Mouse (Mus musculus) lung, adult 18-20 months (tissue): ENCODE measurements around the gene Capn12.

Experiments used
- DNase-seq, 2 experiments: peaks; one replicate each; pipeline ENCODE4 v3.0.0; 2022; ENCODE audit warnings: mixed read lengths in 2 of 2

Capn12 gene

DNA sequence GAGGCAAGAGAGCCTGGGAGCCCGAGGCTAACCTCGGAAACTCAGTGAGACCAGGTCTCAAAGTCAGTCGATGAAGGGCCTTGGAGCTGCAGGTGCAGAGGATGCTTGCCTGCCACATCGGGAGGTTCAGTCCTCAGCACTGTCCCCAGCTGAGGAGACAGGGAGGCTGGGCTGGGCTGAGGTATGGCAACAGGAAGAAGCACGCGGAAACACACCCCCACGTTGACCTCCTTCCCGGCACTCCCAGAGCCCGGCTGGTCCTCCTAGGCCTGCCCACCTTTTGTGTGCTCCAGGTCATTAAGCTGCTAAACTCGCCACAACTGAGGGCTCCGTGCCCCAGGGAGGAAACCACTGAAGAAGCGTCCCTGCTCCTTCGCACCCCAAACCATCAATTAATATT, at the start of gene Capn12:
Gene Capn12, plus strand, starts transcription at position 224 of the 400 bp plus-strand sequence.
- no peak for DNase-seq

DNA sequence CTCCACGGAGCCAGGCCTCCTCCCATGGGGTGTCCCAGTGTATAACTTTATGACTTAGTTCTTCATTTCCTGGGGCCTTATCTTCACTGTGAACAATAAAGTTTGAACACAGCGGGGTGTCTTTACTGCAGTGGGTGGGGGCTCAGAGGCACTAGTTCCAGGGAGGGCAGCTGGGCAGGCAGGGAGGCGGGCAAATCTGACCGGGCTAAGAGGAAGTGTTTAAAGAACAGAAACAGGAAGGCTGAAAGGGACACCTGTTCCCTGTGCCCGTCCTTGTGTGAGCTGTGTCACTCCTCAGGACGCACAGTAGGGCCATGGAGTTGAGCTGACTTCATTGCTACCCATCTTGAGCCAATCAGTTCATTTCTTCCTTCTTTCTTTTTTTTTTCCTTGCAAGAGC, 49.1 kb upstream of the Capn12 start:
- DNase-seq: no peak

DNA sequence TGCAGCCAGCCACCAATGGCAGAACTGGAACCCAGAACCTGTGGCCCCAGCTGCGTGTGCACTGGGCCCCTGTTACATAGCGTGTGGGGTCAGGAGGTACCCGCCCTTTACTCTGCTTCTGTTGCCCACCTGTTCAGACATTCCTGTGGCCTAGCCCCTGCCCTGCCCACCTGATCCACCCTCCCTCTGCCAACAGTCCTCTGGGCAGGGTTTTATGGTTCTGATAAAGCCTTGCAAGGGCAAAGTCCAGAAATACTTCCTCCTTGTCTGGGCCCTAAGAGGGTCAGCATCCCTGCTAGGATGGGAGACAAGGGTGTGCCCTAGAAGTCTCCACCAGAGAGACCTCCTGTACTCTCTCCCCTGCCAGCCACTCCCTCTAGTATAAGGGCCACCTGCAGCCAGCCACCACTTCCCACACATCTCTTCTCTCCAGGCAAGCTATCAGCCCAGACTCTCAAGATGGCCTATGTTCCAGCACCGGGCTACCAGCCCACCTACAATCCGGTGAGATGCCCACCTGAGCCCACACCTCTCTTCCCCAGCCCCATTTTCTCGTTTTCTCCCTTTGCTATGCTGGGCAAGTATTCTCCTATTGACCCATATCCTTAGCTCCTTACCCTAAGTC, 47.4 kb upstream of the Capn12 start, which contains the start of gene Lgals4:
Gene Lgals4, plus strand, starts transcription at position 132 of the 625 bp plus-strand sequence.
- no peak for DNase-seq

DNA sequence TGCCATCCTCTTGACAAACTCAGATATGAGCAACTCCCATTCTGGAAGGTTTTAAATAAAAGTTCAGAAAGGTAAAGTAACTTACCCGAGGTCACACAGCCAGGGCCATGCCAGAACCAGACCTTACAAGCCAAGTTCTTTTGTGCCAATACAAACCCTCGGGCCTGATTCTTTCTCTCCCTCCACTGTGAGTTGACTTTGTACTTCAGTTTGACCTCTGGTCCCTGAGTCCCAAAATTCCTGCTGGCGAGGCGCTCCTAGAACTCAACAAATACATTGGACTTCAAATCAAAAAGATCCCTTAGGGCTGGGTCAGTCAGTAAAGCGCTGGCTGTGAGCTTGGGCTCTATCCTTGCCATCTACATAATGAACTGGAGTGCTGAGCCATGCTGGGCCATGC, 44.3 kb upstream of the Capn12 start:
- no peak for DNase-seq

DNA sequence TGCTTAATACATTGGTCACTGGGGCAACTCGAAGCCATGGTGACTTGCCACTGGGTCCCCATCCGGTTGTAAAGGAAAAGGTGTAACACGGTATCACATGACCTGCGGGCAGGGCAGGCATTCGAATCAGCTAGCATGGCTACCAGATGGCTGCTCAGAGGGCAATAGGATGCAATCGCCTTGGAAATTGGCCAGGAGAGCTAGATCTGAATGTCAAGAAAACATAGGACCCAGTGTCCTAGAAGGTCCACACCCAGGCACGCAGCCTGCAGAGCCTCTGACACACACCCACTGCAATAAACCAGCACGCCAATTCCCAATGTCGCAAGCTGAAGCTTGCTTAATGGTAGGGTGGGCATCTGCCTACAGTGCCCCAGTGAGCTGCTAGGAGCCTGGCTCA, 42.9 kb upstream of the Capn12 start:
- peak; percentile 44 to 59 for DNase-seq

DNA sequence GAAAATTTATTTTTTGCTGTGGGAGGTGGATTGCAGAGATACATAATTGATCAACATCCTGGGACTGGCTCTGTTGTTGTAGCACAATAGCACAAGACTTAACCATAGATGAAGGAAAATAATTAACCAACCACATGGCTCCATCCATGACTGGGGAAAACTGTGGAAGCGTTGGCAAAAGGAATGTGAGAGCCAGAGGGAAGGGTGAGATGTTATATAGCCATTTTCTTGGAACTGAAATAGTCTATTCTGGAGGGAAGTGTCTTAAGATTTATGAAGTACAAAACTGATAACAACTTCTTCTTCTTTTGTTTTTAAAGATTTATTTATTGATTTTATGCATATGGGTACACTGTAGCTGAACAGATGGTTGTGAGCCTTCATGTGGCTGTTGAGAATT, 33.9 kb upstream of the Capn12 start:
- DNase-seq: no peak

DNA sequence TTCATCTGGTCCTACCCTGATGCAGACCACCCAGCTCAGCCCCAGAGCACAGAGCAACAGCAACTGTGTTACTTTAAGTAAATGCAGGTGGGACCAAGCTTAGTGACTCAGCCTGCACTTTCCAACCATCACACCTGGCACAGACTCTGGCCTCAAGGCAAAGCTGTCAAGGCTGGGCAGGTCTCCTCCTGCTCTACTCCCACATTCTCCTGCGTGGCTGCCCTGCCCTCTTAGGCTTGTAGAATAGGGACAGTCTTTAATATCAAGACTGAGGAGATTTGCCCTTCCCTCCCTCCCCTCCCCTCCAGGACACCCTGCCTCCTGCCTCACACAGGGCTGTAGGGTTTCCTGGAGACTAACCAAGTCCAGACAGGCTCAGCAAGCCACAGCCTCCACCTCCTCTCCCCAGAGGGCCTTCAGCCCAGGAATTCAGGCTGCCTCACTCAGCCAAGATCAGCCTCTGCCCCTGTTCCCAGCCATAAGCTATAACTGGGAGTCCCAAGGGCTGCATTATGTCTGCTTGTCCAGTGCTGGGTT, 31.5 kb upstream of the Capn12 start:
- no peak for DNase-seq

DNA sequence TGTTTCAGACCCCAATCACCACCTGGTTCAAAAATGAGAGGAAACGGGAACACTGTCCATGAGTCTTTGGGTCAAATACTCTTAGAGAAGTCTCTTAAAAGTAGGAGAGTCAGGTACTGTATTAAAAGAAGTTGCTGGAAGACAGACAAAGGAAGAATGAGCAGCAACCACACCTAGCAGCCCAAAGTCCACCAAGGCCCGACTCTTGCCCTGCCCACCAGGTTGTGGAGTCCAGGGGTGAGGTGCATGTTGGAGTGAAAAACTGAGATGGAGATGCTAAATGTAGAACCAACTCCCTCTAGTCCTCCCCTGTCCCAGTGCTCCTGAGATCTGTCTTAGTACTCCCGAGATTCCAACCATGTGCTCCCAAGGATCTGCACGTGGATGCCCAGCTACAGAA, 30.6 kb upstream of the Capn12 start:
- DNase-seq: no peak

DNA sequence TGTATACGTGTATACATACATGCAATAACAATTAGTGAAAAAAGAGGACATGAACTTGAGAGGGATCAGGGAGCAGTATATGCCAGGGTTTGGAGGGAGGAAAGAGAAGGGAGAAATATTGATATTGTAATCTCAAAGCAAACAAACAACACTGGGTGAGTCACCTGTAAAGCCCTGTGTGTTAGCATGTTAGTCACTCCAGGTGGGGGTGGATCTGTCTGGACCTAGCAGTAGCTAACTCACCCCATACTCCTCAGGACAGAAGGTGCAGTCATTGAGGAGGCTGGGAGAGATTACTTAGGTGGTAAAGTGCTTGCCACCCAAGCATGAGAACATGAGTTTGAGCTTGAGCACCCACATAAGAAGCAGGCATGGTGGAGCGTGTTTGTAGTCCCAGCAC, 21.3 kb upstream of the Capn12 start:
- no peak for DNase-seq

DNA sequence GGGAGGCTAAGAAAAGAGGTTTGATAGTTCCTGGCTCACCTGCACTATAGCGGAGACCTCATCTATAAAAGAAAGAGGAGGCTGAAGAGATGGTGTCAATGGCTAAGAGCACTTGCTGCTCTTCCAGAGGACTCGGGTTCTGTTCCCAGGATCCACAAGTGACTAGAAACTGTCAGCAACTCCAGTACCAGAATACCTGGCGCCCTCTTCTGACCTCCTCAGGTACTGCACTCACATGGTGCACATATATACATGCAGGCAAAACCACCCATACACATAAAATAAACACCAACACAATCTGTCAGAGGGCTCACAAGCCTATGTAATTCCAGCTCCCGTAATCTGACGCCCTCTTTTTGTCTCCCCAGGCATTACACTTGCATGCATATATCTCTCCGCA, 20.3 kb upstream of the Capn12 start:
- no peak for DNase-seq

DNA sequence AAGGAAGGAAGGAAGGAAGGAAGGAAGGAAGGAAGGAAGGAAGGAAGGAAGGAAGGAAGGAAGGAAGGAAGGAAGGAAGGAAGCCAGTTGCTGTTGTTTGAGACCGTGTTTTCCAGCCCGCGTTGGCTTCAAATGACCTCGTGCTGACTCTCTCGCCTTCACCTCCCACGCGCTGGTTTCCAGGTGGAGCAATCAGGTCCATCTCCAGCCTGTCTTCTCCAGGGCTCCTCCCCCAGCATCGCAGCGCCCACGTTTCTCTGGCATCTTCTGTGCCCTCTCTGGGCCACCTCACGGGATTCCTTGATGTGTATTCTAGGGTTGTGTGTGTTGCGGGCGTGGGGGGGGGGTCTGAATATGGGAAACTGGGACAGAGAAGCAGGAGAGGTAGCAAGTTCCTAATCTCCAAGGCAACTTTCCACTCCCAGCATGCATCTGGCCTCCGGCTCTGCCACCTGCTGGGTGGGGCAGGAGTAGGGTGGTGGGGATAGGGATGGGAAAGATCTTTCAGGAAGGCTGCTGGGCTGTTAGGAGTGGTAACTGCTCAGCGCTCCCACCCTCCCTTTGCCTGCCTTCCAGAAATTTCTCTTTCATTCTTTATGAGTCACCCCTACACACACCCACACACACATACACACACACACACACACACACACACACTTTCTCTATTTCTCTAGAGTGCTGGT, 18.3 kb upstream of the Capn12 start:
- no peak for DNase-seq

DNA sequence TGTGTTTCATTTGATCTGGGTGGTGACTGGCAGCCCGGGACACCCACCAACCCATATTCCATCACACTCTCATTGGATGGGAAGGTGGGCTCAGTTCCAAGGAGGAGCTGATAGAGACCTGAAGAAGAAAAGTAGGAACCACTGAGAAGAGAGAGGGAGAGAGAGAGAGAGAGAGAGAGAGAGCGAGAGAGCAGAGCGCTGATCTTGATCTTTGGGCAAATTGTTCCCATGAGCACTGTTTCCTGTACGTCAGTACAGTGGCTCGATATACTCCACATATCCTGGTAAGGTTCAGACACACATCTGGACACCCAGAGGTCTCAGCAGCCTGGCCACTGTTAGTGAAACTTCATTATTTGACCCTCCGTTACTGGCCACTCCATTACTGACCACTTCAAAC, 17.7 kb upstream of the Capn12 start, which contains the start of gene Lgals7:
Gene Lgals7, plus strand, starts transcription at position 314 of the 400 bp plus-strand sequence.
- no peak for DNase-seq

DNA sequence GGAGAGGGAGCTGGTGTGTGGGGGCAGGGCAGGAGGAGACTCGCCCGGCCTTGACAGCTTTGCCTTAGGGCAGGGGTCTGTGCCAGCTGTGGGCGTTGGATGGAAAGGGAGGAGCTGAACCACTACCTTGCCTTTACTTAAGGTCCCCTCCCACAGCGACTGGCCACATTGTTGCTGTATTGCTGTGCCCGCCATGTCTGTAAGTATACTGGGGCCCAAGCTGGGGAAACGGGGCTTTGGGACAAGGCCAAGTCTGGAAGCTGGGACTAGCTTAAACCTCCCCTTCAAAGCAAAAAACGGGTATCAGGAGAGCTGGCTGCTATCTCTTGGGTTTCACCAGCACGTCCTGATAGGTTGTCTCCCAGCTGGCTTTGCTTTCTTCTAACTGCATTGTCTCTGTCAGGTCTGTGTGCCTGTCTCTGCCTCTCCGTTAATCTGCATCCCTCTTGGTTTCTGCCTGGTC, 16.9 kb upstream of the Capn12 start:
- DNase-seq: no peak

DNA sequence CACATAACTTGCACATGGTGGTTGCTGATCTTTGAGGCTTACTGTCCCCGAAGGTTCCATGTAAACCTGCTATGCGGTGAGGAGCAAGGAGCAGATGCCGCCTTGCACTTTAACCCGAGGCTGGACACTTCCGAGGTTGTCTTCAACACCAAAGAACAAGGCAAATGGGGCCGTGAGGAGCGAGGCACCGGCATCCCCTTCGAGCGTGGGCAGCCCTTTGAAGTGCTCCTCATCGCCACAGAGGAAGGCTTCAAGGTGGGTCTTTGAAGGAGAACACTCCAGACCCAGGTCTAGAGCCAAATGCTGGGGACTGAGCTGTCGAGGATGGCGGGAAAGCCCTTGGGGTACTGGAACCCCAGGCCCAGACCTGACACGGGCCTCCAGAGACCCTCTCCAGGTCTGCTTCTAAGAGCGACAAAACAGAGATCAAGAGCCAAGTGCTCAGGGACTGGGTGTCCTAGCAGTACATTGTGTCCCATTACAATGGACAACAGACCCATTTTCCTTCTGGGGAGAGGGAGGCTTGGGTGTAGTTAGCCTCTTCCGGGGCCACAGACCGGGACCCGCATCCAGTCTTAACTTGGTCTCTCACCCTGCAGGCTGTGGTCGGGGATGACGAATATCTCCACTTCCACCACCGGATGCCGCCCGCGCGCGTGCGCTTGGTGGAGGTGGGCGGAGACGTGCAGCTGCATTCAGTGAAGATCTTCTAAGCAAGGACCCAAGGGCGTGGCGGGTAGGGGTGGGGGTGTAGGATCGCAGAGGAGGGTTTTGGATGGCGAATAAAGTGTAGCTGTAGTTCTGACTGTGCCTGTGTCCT, 15.5 kb upstream of the Capn12 start:
- DNase-seq: peak; percentile 88 to 92

DNA sequence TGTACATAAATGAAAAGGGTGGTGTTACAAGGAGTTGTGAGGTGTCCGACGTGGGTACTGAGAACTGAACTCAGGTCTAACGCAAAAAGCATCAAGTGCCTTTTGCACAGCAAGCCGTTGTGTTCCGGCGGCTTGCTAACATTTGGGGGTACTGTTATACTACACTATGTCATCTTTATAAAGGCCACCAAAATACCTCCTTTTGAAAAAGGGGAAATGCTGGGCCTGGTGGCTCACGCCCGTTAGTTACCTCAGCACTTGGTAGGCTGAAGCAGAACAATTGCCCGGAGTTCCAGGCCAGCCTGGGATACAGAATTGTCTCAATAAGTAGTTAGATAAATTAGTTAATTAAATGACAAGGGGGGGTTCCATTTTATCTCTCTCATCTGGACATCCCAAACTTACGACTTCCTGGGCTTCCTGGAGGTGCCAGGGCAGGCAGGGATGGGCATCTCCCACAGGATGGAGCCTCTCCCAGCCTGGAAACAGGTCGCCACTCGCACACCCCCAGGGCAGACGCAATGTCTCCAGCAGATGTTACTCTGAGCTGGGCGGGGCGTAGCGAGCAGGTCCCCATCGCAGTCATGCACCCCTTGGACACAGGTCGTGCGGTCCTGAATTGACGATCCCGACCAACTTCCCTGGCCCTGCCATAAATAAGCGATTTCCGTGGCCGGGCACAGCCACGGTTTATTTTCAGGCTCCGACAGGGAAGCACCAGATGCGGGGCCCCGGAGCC, 14.3 kb upstream of the Capn12 start:
- DNase-seq: peak in 1 of 2 experiments; percentile 20

DNA sequence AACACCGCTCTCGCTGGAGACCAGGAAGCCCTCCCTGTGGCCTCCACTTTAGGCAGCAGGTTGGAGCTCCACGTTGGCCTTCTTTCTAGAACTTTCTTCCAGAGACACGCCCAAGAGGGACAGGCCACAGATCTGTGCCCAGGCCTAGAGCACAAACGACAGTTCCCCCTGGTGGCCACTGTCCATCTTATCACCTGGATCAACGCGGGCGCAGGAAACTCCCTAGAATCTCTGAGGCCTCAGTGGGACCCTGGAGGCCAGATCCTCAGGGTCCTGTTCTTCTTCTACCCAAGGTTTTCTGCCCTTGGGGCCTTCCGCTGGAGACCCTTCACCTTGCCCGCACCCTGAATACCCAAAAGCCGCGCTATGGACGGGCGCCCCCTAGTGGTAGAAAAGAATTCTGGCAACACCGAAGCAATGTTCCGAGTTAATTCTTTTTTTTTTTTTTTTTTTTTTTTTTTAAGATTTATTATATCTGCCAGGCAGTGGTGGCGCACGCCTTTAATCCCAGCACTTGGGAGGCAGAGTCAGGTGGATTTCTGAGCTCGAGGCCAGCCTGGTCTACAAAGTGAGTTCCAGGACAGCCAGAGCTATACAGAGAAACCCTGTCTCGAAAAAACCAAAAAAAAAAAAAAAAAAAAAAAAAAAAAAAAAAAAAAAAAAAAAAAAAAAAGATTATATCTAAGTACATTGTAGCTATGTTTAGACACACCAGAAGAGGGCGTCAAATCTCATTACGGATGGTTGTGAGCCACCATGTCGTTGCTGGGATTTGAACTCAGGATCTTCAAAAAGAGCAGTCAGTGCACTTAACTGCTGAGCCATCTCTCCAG, 13.5 kb upstream of the Capn12 start:
- DNase-seq: peak; percentile 68 to 76

DNA sequence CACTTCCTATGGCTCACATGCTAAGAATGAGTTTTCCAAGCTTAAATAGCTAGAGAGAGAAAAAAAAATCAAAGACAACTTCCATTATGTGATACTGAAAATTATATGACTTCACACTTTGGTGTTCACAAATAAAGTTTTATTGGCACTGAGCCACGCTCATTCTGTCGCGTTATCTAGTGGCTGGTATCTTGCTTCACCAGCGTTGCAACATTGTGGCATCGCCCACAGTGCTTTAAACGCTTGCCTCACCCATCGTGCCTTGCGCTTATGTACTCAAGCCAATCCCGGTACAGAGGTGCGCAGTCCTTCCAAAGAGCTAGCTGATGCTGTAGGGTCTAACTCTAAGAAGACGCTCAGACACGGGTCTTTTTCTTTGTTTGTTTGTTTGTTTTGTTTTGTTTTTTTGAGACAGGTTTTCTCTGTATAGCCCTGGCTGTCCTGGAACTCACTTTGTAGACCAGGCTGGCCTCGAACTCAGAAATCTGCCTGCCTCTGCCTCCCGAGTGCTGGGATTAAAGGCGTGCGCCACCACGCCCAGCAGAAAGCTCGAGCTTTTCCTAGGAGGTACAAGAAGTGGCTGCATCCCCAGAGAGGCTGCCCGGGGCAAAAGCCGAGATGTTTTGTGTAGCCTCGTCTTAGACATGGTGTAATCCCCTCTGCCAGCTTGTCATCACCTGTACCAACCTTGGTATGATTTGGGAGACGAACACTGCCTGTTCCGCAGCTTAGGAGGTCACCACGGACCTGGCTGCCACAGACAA, 10.1 kb upstream of the Capn12 start:
- peak in 1 of 2 experiments; percentile 33 for DNase-seq

DNA sequence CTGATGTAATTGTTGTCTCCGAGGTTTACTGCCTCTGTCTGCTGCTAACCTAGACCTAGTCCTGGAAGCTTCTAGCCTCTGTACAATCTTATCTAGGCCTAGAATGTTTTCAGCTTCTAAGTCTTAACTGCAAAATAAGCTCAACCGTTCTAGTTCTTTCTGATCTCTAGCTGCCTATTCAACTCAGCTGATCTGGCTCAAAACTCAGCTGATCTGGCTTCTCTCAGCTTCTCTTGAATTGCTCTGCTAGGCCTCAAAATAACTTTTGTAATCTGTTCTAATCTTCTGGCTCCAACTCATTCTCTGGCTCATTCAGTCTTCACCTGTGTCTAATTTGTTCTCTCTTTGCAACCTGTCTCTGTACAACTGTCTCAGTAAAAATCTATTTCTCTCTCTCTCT, 6.7 kb upstream of the Capn12 start:
- DNase-seq: no peak

DNA sequence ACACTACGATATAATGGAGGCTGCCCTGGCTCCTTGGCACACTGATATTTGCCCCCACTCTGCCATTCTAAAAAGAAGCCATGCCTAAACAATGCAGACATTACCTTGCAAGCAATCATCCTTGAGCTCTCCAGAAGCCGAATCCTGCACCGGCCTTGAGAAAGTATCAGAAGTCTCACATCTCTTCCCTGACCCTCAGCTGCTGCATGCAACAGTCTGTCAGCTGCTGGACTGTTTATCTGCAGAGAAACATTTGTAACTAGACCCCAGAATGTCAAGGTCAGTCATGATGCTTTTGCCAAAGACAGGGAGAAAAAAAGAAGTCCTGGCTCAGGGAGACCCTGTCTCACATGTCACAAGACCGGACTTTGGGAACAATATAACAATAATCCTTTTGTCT, 5.1 kb upstream of the Capn12 start:
- DNase-seq: no peak

DNA sequence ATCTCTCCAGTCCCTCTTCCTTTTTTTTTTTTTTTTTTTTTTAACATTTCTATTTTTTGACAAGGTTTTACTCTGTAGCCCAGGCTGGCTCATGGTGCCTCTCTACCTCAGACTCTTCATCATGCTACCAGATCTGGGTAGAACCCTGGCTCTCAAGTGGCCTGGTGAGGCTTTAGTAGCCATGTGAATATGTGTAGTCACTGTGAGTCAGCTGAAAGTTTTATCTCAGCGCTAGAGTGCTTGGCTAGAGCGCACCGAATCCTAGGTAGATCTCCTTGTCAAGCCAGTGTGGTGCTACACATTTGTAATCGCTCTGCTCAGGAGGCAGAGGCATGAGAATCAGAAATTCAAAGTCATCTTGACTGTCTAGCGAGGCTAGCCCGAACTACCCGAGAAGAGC, 4.1 kb upstream of the Capn12 start:
- no peak for DNase-seq

DNA sequence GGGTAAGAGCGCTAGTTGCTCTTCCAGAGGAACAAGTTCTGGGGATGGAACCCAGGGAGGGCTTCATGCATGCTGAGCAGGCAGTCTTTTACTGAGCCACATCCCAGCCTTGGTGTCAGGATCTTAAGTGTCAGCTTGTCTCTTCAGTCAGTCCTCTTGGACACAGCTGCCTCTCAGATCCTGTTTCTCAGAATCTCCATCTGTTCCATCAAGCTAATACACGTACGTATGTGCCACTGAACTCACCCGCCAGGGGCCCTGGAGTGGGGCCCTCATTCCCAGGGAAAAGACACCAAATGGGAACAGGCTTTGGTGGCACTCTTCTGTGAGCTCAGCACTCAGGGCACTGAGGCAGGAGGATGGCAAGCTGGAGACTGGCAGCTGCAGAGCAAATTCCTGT, 3.4 kb upstream of the Capn12 start:
- DNase-seq: no peak
